8 mouse cellular contexts compared by ENCODE assay signal in the genomic region with DNA sequence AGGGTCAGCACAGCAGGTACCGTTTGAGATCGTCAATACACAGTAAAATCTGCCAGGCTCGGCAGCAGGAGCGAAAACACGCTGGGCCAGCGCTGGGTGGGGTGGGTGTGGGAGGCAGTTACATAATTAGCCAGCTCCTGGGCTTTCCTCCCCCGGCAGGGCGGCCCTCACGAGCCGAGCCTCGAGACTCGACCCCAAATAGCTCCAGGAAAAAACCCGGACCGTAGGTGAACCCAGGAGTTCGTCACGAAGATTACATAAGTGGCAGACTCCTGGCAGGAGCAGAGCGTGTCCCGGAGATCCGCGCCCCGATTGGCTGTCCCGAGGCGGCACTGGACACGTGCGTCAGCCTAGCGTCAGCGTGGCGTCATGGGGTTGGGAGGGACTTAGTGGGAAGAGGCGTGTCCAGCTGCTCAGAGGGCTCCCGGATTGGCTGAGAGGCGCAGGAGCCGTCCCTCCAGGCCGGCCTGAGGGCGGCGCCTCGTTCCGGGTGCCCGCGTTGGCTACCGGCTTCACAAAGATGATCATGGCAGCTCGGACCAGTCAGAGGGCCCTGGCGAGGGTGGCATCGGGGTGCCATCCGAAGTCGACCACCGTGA. TPM values are rescaled to one million over a fixed set of nuclear protein-coding genes. Genes with fewer than 3 reads are reported as not detected.
DNase-seq lines count a peak whose midpoint lies in the region; ATAC-seq and TF ChIP-seq lines count a peak whose summit lies in the region.

A gene (plus strand): TSS at position 416 of the 599 bp plus-strand sequence.

- no peaks in the 10 kb centered on the region for H3K36me3 ChIP-seq in hindbrain, postnatal 0 days (ENCODE audit: insufficient read depth, low read length)

- no peaks in the 10 kb centered on the region for H3K9me3 ChIP-seq in hindbrain, postnatal 0 days (ENCODE audit: low read length)

- peak; percentile 96 for ATAC-seq in common myeloid progenitor, adult 5-6 weeks (replicated peaks; ENCODE audit: low read depth, poor library complexity, severe bottlenecking)
- ATAC-seq in hindbrain, postnatal 0 days = peak; percentile 100
- peak; percentile 97 for ATAC-seq in megakaryocyte, adult 5-6 weeks (ENCODE audit: poor library complexity, severe bottlenecking)

- H3K27ac ChIP-seq in gastrocnemius, adult 2 months = peak within 1 kb of the TSS; percentile 100
- peak within 1 kb of the TSS; percentile 84 for H3K27ac ChIP-seq in hindbrain, postnatal 0 days
- peak within 1 kb of the TSS; percentile 98 for H3K27ac ChIP-seq in left cerebral cortex, adult 2 months

- DNase-seq in ZHBTc4 (ENCODE audit: low read depth, low spot score) = peak; percentile 99
- peak; percentile 99 for DNase-seq in gastrocnemius, adult 2 months
- DNase-seq in hindbrain, postnatal 0 days (ENCODE audit: low spot score) = peak; percentile 99
- peak; percentile 99 for DNase-seq in left cerebral cortex, adult 2 months (ENCODE audit: extremely low spot score in 1 of 2, low spot score in 2 of 2)
- DNase-seq in right cerebral cortex, adult 2 months (ENCODE audit: low spot score in 2 of 2) = peak; percentile 100
- DNase-seq in urinary bladder, postnatal 14 days (ENCODE audit: low spot score) = peak; percentile 99

- peak; percentile 0; the same call in 1 of the 2 replicates for TF ChIP-seq CTCF in gastrocnemius, adult 2 months (IDR thresholded peaks at IDR 0.05)
- peak; percentile 41; the same call in 1 of the 2 replicates for TF ChIP-seq CTCF in hindbrain, postnatal 0 days (IDR thresholded peaks at IDR 0.05; ENCODE audit: low read depth)
- TF ChIP-seq CTCF in left cerebral cortex, adult 2 months (IDR thresholded peaks at IDR 0.05) = no peak; the same call in 1 of the 2 replicates

- H3K9ac ChIP-seq in hindbrain, postnatal 0 days (replicated peaks; ENCODE audit: low read length) = peak within 1 kb of the TSS; percentile 65

- no peaks in the 10 kb centered on the region for H3K27me3 ChIP-seq in hindbrain, postnatal 0 days (ENCODE audit: insufficient read depth, low read length)

- under 1% methylated on average over 46 of the region's 46 CpGs for WGBS in hindbrain, postnatal 0 days

- H3K4me1 ChIP-seq in hindbrain, postnatal 0 days (ENCODE audit: insufficient read depth, low read length) = peaks cover 6% of the 10 kb centered on the region

- peak within 1 kb of the TSS; percentile 85 for H3K4me3 ChIP-seq in gastrocnemius, adult 2 months
- peak within 1 kb of the TSS; percentile 83 for H3K4me3 ChIP-seq in hindbrain, postnatal 0 days (ENCODE audit: low read length)
- peak within 1 kb of the TSS; percentile 94 for H3K4me3 ChIP-seq in left cerebral cortex, adult 2 months

- intact Hi-C loops in gastrocnemius, adult 2 months (cut with DNase I) = loop anchor here (2.0 to 5.0 kb wide), 3 partner anchors 26 to 35 kb away; a partner anchor contains a TSS
- intact Hi-C loops in left cerebral cortex, adult 2 months (cut with DNase I) = loop anchor here (1.0 to 2.0 kb wide), 3 partner anchors 25 to 79 kb away; a partner anchor contains a TSS

- peak within 1 kb of the TSS; percentile 76 for H3K4me2 ChIP-seq in hindbrain, postnatal 0 days (ENCODE audit: low read depth, low read length)

RNA-seq across cellular contexts. Expression of the gene that starts here (rescaled TPM):
- total RNA-seq in common myeloid progenitor, adult 5-6 weeks (2017) = 15.6 and 23.1 TPM in 2 replicates
- total RNA-seq in gastrocnemius, adult 2 months (2021) = 10 to 100 TPM; 13.7 to 17.0 TPM
- total RNA-seq in hindbrain, postnatal 0 days (2014; rRNA removed) = 12.3 and 15.1 TPM in 2 replicates
- polyA plus RNA-seq in hindbrain, postnatal 0 days (2015; fragmentation: Nextera tagmentation; extraction: Ambion mirVana) = 23.3 and 23.7 TPM in 2 replicates
- total RNA-seq in left cerebral cortex, adult 2 months (2021) = 10 to 100 TPM; 32.9 to 33.8 TPM
- total RNA-seq in megakaryocyte, adult 5-6 weeks (2015) = 28.5 and 28.6 TPM in 2 replicates
- total RNA-seq in megakaryocyte, adult 5-6 weeks (2017) = 25.4 and 25.8 TPM in 2 replicates

Comparison
In these comparisons a context has a peak if more than half of its experiments do, and no peak if none do; other contexts are left out.
1. Peak in every context shown above with its lines: DNase-seq, ATAC-seq, H3K4me3 ChIP-seq and H3K27ac ChIP-seq.